Mouse (Mus musculus): Measurements from ENCODE around the gene Tnks1bp1. TPM values are rescaled to one million over a fixed set of nuclear protein-coding genes. Genes with fewer than 3 reads are reported as not detected.

Gene Tnks1bp1
- polyA plus RNA-seq, 1 experiment from 2014 or later = 11.7 TPM

DNA sequence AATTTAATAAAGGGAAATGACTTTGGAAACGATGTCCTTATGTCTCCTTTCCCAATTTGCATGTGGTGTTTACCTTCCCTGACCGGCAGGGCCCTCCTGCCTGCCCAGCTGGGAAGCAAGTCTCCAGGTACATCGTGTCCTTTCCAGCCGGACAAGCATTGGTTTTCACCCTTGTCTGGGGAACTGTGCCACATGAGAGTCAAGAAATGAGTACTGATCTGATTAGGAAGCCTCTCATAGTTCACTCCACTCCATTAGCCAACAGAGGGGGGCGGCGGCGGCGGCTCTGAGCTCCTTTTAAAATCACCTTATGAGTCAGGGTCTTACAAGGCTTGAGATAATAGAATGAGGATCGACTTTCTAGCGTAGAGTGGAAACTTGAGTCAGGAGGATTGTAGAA lies 741 bp upstream of the Tnks1bp1 start:
- Histone ChIP-seq H3K4me1 (replicated peaks; ENCODE audit: control insufficient read depth, insufficient read depth, low read length) (peaks cover 35% of the 10 kb centered on the region), H3K9me3 (ENCODE audit: control insufficient read depth, low read length) (no peaks in the 10 kb centered on the region), H3K4me3 (ENCODE audit: low read depth, low read length) (peak overlapping the region; percentile 59), H3K9ac (ENCODE audit: low read length) (no peak overlapping the region), H3K27me3 (replicated peaks; ENCODE audit: control insufficient read depth, insufficient read depth, low read length) (no peaks in the 10 kb centered on the region), H3K27ac (ENCODE audit: low read depth) (peak overlapping the region; percentile 19), H3K36me3 (ENCODE audit: control insufficient read depth, insufficient read depth, low read length) (peaks cover 52% of the 10 kb centered on the region), H3K4me2 (ENCODE audit: low read length) (peak overlapping the region; percentile 61)
- ATAC-seq (replicated peaks; ENCODE audit: low FRiP score, low TSS enrichment, low read depth) (no peak), DNase-seq (ENCODE audit: low spot score) (no peak)
- WGBS = 53% methylated on average over 10 of the region's 10 CpGs

DNA sequence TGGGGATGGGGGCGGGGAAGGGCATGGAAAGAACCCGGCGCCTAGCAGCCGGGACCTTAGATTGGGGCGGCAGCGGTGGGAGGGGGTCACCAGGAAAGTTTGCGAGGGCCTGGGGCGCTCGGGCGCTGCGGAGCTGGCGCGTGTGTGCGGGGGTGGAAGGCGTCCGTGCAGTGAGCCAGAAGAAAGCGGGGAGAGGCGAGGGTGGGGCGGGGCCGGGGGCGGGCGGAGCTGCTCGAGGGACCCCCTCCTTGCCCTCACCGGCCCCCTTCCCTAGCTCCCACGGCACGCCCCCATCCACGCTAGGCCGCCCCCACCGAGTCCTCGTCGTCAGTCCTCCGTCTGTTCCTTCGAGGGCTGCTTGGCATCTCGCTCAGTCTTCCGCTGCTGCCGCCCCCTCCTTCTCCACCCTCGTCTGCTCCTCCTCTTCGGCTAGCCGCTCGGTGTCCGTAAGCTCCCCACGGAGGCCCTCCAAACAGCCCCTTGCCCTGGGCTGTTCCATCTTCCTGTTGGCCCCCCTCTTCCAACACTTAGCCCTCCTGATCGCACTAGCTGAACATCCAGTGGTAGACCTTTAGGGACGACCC lies 438 bp downstream of the Tnks1bp1 start:
- Histone ChIP-seq H3K36me3 (ENCODE audit: control insufficient read depth, insufficient read depth, low read length) (peaks cover 51% of the 10 kb centered on the region), H3K4me1 (replicated peaks; ENCODE audit: control insufficient read depth, insufficient read depth, low read length) (peaks cover 35% of the 10 kb centered on the region)

DNA sequence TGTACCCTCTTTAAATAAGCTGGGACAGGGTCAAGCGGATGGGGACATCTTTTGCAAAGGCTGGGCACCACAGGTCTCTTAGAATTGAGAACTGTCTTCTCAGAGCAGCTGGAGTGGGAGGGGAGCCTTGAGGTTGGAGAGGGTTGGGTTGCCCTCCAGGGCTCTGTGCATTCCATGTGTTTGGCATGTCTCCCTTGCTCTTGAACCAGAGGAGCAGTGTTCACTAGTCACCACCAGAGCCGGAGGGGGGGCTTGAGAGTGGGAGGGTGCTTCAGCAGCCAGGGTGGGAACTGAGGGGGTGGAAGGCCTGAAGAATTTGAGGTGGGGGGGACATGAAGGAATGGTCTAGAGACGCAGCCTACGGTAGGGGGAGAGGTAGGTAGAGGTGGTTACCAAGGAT lies 1.5 kb downstream of the Tnks1bp1 start:
- H3K4me2 ChIP-seq (ENCODE audit: low read length) = peak overlapping the region; percentile 61
- H3K4me1 ChIP-seq (replicated peaks; ENCODE audit: control insufficient read depth, insufficient read depth, low read length) = peaks cover 35% of the 10 kb centered on the region
- peaks cover 50% of the 10 kb centered on the region for H3K36me3 ChIP-seq (ENCODE audit: control insufficient read depth, insufficient read depth, low read length)
- no peaks in the 10 kb centered on the region for H3K27me3 ChIP-seq (replicated peaks; ENCODE audit: control insufficient read depth, insufficient read depth, low read length)
- peak overlapping the region; percentile 90; the same call in 1 of the 2 replicates for H3K27ac ChIP-seq (ENCODE audit: low read depth)
- H3K9ac ChIP-seq (ENCODE audit: low read length) = no peak overlapping the region
- peak overlapping the region; percentile 59 for H3K4me3 ChIP-seq (ENCODE audit: low read depth, low read length)
- no peaks in the 10 kb centered on the region for H3K9me3 ChIP-seq (ENCODE audit: control insufficient read depth, low read length)
- WGBS = 63% methylated on average over 4 of the region's 4 CpGs
- no peak for ATAC-seq (replicated peaks; ENCODE audit: low FRiP score, low TSS enrichment, low read depth)
- no peak for DNase-seq (ENCODE audit: low spot score)

More for the DNA sequence above, 438 bp downstream of the Tnks1bp1 start:
- under 1% methylated on average over 21 of the region's 44 CpGs for WGBS
- peak overlapping the region; percentile 52 for H3K9ac ChIP-seq (ENCODE audit: low read length)
- no peaks in the 10 kb centered on the region for H3K27me3 ChIP-seq (replicated peaks; ENCODE audit: control insufficient read depth, insufficient read depth, low read length)
- no peaks in the 10 kb centered on the region for H3K9me3 ChIP-seq (ENCODE audit: control insufficient read depth, low read length)
- peak overlapping the region; percentile 59 for H3K4me3 ChIP-seq (ENCODE audit: low read depth, low read length)
- peak; percentile 57 for ATAC-seq (replicated peaks; ENCODE audit: low FRiP score, low TSS enrichment, low read depth)
- DNase-seq (ENCODE audit: low spot score) = peak; percentile 79
- H3K4me2 ChIP-seq (ENCODE audit: low read length) = peak overlapping the region; percentile 61
- peak overlapping the region; percentile 90 for H3K27ac ChIP-seq (ENCODE audit: low read depth)

DNA sequence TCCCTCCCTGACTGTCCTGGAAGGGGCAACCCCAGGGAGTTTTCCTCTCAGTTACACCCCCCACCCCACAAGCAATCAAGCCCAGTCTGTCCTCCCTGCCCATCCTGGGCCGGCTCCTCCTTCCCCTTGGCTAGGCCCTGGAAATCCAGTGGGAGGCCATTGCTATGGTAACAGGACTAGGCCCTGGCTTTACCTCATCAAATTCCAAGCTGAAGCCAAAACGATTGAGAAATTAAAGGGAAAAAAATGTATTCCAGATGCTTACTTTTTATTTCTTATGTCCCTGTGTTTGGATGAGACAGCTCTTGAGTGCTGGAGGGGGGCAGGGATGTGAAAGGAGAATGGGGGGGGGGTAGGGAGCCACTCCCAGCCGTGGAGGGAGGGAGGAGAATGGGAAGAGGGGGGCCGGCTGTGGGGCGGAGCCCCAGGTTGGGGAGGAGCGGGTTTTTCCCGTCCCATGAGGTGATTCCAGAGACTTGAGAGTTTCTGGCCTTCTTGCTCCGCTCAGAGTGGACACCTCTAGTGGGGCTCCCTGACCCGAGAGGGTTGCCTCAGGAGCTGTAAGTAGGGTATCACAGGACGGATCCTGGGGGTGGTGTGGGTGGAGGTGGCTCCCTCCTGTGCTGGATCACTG lies 2.3 kb downstream of the Tnks1bp1 start:
- peak overlapping the region; percentile 84 for H3K27ac ChIP-seq (ENCODE audit: low read depth)
- H3K27me3 ChIP-seq (replicated peaks; ENCODE audit: control insufficient read depth, insufficient read depth, low read length) = no peaks in the 10 kb centered on the region
- DNase-seq (ENCODE audit: low spot score) = peak; percentile 72

DNA sequence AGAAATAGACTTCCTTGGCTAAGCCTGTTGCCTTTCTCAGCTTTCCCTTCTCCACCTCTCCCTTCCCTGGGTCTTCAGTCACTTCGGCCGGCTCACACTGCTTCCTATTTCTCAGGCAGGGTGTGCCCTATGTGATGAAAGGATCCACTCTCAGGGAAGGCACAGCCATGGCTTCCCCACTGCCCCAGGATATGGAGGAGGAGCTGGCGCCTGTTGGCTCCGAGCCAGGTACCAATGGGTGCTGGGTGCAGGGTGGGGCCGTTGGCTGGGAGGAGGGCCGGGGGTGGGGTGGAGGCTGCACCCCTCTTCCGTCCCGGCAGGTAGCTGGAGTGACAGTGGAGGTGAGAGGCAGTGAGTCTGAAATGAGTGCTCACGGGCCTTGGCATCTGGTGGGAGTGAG lies 2.9 kb downstream of the Tnks1bp1 start:
- no peaks in the 10 kb centered on the region for H3K9me3 ChIP-seq (ENCODE audit: control insufficient read depth, low read length)
- H3K4me2 ChIP-seq (ENCODE audit: low read length) = peak overlapping the region; percentile 61
- peak; percentile 74 for DNase-seq (ENCODE audit: low spot score)
- H3K27me3 ChIP-seq (replicated peaks; ENCODE audit: control insufficient read depth, insufficient read depth, low read length) = no peaks in the 10 kb centered on the region
- peak overlapping the region; percentile 84 for H3K27ac ChIP-seq (ENCODE audit: low read depth)
- WGBS = 33% methylated on average over 9 of the region's 9 CpGs
- H3K4me3 ChIP-seq (ENCODE audit: low read depth, low read length) = peak overlapping the region; percentile 32
- H3K4me1 ChIP-seq (replicated peaks; ENCODE audit: control insufficient read depth, insufficient read depth, low read length) = peaks cover 35% of the 10 kb centered on the region
- peaks cover 50% of the 10 kb centered on the region for H3K36me3 ChIP-seq (ENCODE audit: control insufficient read depth, insufficient read depth, low read length)
- no peak; the same call in 1 of the 2 replicates for ATAC-seq (replicated peaks; ENCODE audit: low FRiP score, low TSS enrichment, low read depth)
- peak overlapping the region; percentile 37 for H3K9ac ChIP-seq (ENCODE audit: low read length)

More for the DNA sequence above, 2.3 kb downstream of the Tnks1bp1 start:
- peak; percentile 15; the same call in 1 of the 2 replicates for ATAC-seq (replicated peaks; ENCODE audit: low FRiP score, low TSS enrichment, low read depth)
- WGBS = 6% methylated on average over 10 of the region's 10 CpGs
- Histone ChIP-seq H3K9me3 (ENCODE audit: control insufficient read depth, low read length) (no peaks in the 10 kb centered on the region), H3K36me3 (ENCODE audit: control insufficient read depth, insufficient read depth, low read length) (peaks cover 50% of the 10 kb centered on the region), H3K9ac (ENCODE audit: low read length) (peak overlapping the region; percentile 37), H3K4me3 (ENCODE audit: low read depth, low read length) (peak overlapping the region; percentile 32), H3K4me2 (ENCODE audit: low read length) (peak overlapping the region; percentile 61), H3K4me1 (replicated peaks; ENCODE audit: control insufficient read depth, insufficient read depth, low read length) (peaks cover 35% of the 10 kb centered on the region)

DNA sequence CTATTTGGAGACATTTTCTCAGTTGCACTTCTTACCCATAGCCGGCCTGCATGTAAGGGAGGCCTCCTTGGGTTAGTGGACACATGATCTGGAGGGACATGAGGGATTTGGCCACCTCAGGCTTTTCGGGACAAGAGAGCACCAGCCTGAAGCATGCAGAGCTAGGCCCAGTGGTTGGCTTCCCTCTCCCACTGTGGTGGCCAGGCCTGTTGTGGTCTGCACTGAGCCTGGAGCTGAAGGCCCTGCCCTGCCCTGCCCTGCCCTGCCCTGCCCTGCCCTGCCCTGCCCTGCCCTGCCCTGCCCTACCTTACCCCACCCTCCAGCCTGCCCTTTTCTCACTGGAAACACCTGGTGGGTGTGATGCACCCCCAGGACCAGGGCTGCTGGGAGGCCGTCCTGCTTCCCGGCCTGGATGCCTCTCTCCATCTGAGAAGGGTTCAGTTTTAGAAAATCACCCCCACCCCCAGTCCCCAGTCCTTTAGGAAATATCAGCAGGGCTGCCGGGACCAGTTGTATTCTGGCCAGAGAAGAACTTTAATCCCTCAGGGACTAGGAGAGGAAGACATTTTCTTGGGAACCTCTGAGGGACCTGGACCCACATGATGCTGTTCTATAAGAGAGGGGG lies 5.5 kb downstream of the Tnks1bp1 start:
- H3K4me2 ChIP-seq (ENCODE audit: low read length) = no peak overlapping the region
- 88% methylated on average over 5 of the region's 5 CpGs for WGBS

DNA sequence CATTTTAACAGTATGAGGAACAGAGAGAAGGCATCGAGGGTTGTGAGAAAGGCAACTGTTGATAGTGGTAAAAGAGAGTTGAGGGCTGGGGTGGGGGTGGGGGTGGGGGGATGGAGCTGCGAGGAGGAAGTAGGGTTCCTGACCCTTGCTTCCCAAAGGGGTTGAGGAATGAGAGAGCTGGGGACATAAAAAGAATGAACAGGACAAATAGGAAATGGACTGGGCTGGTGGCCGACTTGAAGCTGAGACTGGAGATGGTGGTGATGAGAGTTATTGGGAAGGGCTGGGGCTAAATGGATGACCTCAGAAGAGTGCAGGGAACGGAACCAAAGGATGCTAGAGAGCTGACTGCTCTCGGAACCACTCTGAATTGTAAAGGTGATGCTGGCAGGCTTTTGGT lies 8.9 kb downstream of the Tnks1bp1 start:
- Histone ChIP-seq H3K27me3 (replicated peaks; ENCODE audit: control insufficient read depth, insufficient read depth, low read length) (no peaks in the 10 kb centered on the region), H3K36me3 (ENCODE audit: control insufficient read depth, insufficient read depth, low read length) (peaks cover 82% of the 10 kb centered on the region), H3K4me3 (ENCODE audit: low read depth, low read length) (no peak overlapping the region), H3K9me3 (ENCODE audit: control insufficient read depth, low read length) (no peaks in the 10 kb centered on the region), H3K27ac (ENCODE audit: low read depth) (no peak overlapping the region), H3K4me1 (replicated peaks; ENCODE audit: control insufficient read depth, insufficient read depth, low read length) (peaks cover 16% of the 10 kb centered on the region), H3K4me2 (ENCODE audit: low read length) (no peak overlapping the region), H3K9ac (ENCODE audit: low read length) (no peak overlapping the region)
- no peak for DNase-seq (ENCODE audit: low spot score)
- no peak for ATAC-seq (replicated peaks; ENCODE audit: low FRiP score, low TSS enrichment, low read depth)
- 69% methylated on average over 5 of the region's 5 CpGs for WGBS

More for the DNA sequence above, 5.5 kb downstream of the Tnks1bp1 start:
- H3K27me3 ChIP-seq (replicated peaks; ENCODE audit: control insufficient read depth, insufficient read depth, low read length) = no peaks in the 10 kb centered on the region
- ATAC-seq (replicated peaks; ENCODE audit: low FRiP score, low TSS enrichment, low read depth) = no peak
- no peak overlapping the region for H3K27ac ChIP-seq (ENCODE audit: low read depth)
- no peak overlapping the region for H3K9ac ChIP-seq (ENCODE audit: low read length)
- no peak overlapping the region for H3K4me3 ChIP-seq (ENCODE audit: low read depth, low read length)
- H3K9me3 ChIP-seq (ENCODE audit: control insufficient read depth, low read length) = no peaks in the 10 kb centered on the region
- peaks cover 29% of the 10 kb centered on the region for H3K4me1 ChIP-seq (replicated peaks; ENCODE audit: control insufficient read depth, insufficient read depth, low read length)
- H3K36me3 ChIP-seq (ENCODE audit: control insufficient read depth, insufficient read depth, low read length) = peaks cover 59% of the 10 kb centered on the region
- no peak for DNase-seq (ENCODE audit: low spot score)

DNA sequence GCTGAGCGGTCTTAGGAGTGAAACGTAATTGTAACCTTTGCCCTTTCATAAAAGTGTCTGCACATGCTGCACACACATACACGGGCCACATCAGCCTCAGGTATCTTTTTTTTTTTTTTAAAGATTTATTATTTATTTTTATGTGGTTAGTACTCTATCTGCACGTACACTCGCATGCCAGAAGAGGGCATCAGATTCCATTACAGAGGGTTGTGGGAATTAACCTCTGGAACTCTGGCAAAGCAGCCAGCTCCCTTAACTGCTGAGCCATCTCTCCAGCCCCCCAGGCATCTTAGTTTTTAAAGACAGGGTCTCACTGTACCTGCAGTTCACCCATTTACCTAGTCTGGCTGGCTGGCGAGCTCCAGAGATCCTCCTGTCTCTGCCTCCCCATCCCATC lies 11.9 kb downstream of the Tnks1bp1 start:
- peaks cover 83% of the 10 kb centered on the region for H3K36me3 ChIP-seq (ENCODE audit: control insufficient read depth, insufficient read depth, low read length)
- H3K4me2 ChIP-seq (ENCODE audit: low read length) = no peak overlapping the region

More for the DNA sequence above, 11.9 kb downstream of the Tnks1bp1 start:
- Histone ChIP-seq H3K27me3 (replicated peaks; ENCODE audit: control insufficient read depth, insufficient read depth, low read length) (no peaks in the 10 kb centered on the region), H3K4me1 (replicated peaks; ENCODE audit: control insufficient read depth, insufficient read depth, low read length) (peaks cover 15% of the 10 kb centered on the region), H3K9ac (ENCODE audit: low read length) (no peak overlapping the region), H3K9me3 (ENCODE audit: control insufficient read depth, low read length) (no peaks in the 10 kb centered on the region), H3K27ac (ENCODE audit: low read depth) (no peak overlapping the region), H3K4me3 (ENCODE audit: low read depth, low read length) (no peak overlapping the region)
- DNase-seq (ENCODE audit: low spot score) (no peak), ATAC-seq (replicated peaks; ENCODE audit: low FRiP score, low TSS enrichment, low read depth) (no peak)
- WGBS = 90% methylated on average over 6 of the region's 6 CpGs

Measured in intestine, embryonic 14.5 days (tissue).